Mouse (Mus musculus) neutrophil, adult 65 days (primary cell): ENCODE measurements around the gene Auh. TPM values are rescaled to one million over a fixed set of nuclear protein-coding genes. Genes with fewer than 3 reads are reported as not detected.

Source experiments
- total RNA-seq: library from RNA; stranded (reverse); gene quantifications from 2 replicates; pipeline ENCODE4 v1.2.4, GENCODE M21; 2023

Gene Auh
- 42.0 and 66.7 TPM in 2 replicates for total RNA-seq

GRCm38 (mm10) chr13:52929209-52930171 lies at the start of gene Auh:
Gene Auh, minus strand, starts transcription at chr13:52929681.

Other genes starting within 250 kb of the Auh start
- gene Nfil3, start 51.4 kb upstream of the Auh start, total RNA-seq, result 100 and 105 TPM in 2 replicates